Mouse (Mus musculus): ENCODE data around the gene Avil.

Gene Avil

GRCm38 (mm10) chr10:127000529-127000928 lies at the start of gene Avil:
TSS of gene Avil (plus strand) at chr10:127000709.
- no peak for DNase-seq

GRCm38 (mm10) chr10:126952375-126952774 lies 48.1 kb upstream of the Avil start:
- no peak for DNase-seq

GRCm38 (mm10) chr10:126953029-126953471 lies 47.5 kb upstream of the Avil start:
- DNase-seq = no peak

- no peak for DNase-seq
Observed at GRCm38 (mm10) chr10:126956692-126957358, 43.7 kb upstream of the Avil start.

GRCm38 (mm10) chr10:126957359-126958107 lies 43.0 kb upstream of the Avil start:
- peak; percentile 97 for DNase-seq

- DNase-seq = no peak
Observed at GRCm38 (mm10) chr10:126960496-126960895, 40.0 kb upstream of the Avil start.

GRCm38 (mm10) chr10:126961757-126962156 lies 38.8 kb upstream of the Avil start:
- DNase-seq = peak; percentile 98

- peak; percentile 98 for DNase-seq
Observed at GRCm38 (mm10) chr10:126962271-126962965, 38.1 kb upstream of the Avil start.

- DNase-seq = peak; percentile 96
Observed at GRCm38 (mm10) chr10:126962966-126963330, 37.6 kb upstream of the Avil start.

GRCm38 (mm10) chr10:126963821-126964220 lies 36.7 kb upstream of the Avil start:
- no peak for DNase-seq

GRCm38 (mm10) chr10:126971363-126972050 lies 29.0 kb upstream of the Avil start:
- DNase-seq = no peak

- DNase-seq = peak; percentile 98
Observed at GRCm38 (mm10) chr10:126972051-126972725, 28.3 kb upstream of the Avil start.

GRCm38 (mm10) chr10:126972988-126973387 lies 27.5 kb upstream of the Avil start:
- peak; percentile 87 for DNase-seq

GRCm38 (mm10) chr10:126975706-126976105 lies 24.8 kb upstream of the Avil start:
- no peak for DNase-seq

- DNase-seq = peak; percentile 90
Observed at GRCm38 (mm10) chr10:126977076-126977475, 23.4 kb upstream of the Avil start.

- peak; percentile 100 for DNase-seq
Observed at GRCm38 (mm10) chr10:126978277-126978994, 22.1 kb upstream of the Avil start, which contains the start of gene Ctdsp2. TSS of gene Ctdsp2 (plus strand) at chr10:126978717.

- peak; percentile 98 for DNase-seq
Observed at GRCm38 (mm10) chr10:126979121-126979635, 21.3 kb upstream of the Avil start.

GRCm38 (mm10) chr10:126979636-126980151 lies 20.8 kb upstream of the Avil start:
- DNase-seq = peak; percentile 98

- peak; percentile 96 for DNase-seq
Observed at GRCm38 (mm10) chr10:126980221-126980932, 20.1 kb upstream of the Avil start.

GRCm38 (mm10) chr10:126980933-126981530 lies 19.5 kb upstream of the Avil start:
- no peak for DNase-seq

All from heart, adult 11 months (tissue).